Mouse (Mus musculus) spleen, postnatal 4 days (tissue): ENCODE measurements around the gene Krt16.

Experiments used
- DNase-seq, 2 experiments: peaks; one replicate each; pipeline ENCODE4 v3.0.0; 2022; ENCODE audit warnings: low spot score in 2 of 2

The Krt16 gene

DNA sequence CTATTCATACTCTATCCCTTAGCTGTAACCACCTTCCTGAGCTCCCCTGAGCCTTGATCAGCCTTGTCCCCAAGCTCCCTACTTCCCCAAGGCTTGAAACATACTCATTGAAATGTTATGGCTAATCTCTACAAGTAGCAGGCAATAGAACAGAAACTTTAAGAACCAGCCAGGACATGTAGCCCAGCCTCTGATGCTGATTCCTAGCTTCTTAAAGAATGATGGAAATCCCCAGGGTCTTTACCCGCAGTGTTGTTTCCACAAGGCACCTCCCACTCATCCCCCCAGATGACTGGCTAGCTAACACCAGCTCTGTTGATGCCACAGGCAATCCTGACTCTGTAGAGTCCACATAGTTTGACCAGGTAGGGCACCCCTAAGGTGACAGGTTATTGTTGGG, 9.3 kb upstream of the Krt16 start:
- no peak for DNase-seq

DNA sequence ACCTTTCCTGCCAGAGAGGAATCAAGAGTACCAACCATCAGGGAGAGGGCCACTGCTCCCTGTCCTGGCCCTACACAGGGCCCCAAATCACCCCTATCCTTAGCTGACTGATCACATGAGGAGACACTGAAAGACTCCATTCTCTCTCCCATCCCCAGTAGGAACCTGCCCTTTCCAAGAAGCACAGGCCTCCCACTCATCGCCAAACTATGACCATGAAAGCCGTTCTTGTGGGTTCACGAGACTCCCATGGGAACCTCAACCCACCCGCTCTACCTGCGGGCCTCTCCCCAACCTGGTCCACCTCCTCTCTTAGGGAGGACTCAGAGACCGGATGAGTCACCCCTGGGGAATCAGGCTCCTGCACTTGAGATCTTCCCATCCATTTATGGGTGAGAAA, 6.8 kb upstream of the Krt16 start:
- DNase-seq, result no peak

DNA sequence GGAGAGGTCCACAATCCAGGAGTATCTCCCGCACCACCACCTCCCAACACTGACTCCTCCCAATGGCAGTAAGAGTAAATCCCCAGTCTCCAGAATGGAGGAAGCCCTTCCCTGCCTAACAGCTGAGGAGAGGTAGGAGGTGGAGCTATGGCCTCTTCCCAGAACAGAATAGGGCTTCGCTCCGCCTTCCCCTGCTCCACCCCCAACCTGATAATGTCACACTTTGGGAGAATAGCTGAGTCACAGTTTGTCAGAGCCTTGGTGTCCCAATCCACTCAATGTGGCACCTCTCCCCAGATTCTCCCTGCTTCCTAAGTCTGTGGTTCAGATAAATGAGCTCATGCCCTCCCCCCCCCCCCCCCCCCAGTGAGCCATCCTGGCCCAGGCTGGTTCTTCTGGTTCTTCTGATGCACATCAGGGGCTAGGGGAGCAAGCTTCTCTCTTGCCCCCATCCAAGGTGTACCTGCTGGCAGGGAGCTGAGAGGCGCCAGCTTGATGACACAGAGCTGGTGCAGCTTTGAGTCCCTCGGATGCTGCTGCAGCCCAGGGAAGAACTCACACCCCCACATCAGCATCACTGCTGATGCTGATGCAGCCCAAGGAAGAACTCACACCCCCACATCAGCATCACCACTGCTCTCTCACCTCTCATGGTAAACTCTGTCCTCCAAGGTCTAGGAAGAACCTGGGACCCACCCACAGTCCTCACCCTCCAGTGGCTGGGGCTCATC, 5.8 kb upstream of the Krt16 start:
- no peak for DNase-seq

DNA sequence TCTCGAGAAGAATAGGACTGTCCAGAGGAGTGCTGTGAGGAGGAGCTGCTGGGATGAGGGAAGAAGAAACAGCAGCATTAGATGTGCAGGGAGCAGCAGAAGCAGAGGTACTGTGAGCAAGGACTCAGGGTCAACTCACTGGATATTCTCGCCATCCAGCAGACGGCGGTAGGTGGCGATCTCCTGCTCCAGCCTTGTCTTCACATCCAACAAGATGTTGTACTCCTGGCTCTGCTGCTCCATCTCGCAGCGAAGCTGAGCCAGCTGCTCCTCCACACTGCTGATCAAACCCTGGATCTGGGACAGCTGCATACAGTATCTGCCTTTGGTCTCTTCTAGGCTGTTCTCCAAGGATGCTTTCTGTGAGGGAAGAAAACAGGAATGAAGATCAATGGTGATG, 2.2 kb downstream of the Krt16 start:
- DNase-seq, result peak in 1 of 2 experiments; percentile 52

- peak in 1 of 2 experiments; percentile 2 for DNase-seq
These were observed 8.4 kb downstream of the Krt16 start for GRCm38 (mm10) chr11:100240272-100240671.

DNA sequence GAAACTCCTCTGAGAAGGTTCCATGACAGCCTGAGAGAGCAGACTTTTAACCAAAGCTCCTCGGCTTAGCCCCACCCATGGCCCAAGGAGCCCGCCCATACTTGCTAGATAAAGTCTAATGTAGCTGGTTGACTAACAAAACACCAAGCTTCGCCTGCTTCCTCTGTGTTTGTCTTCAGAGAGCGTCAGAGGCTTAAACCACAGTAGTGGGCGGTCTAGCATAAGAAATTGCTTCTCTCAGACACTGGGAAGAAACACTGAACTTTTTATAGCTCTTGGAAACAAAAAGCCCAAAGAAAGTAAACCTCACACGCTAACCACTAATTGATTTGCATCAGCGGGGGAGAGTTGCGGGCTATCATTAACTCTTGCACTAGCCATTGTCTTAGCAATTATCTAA, 27.0 kb downstream of the Krt16 start:
- DNase-seq, result no peak

GRCm38 (mm10) chr11:100219304-100219703, 29.4 kb downstream of the Krt16 start:
- DNase-seq, result no peak

DNA sequence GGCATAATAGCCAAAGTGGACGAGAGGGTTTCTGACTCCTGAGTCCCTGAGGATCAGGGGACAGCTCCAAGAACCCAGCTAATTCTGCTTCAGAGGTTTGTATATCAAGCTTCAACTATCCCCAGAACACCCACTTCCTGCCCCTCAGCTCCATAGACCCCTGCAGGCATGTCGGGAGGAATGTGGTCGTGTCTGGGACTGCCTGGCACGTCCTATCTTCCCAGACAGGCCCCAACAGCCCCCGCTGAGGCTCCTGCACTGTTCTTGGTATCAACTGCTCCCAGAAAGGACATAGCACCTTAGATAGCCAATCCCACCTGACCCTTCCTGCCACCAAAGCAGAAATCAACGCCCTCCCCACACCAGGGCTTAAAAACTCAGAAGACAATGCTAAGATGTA, 40.2 kb downstream of the Krt16 start:
- DNase-seq, result no peak

DNA sequence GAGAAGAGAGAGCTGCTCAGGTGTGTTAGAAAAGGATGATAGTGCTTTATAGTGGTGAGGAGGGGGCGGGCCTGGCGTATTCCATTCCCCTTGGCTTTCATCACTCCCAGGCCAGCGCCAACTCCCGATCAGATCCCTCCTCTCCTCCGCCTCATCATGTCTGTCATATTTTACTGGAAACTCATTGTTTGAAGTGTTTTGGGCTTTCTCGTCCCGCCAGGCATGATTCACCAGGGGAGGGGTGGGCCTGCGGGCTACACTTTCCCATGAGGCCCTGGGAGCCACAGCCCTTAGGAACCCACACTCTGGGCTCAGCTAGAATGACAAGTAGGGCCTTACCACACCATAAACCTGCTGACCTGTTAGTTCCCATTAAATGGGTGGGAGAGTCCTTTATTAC, 41.2 kb downstream of the Krt16 start, which contains the start of gene Krt14:
Gene Krt14, minus strand, starts transcription at position 51 of the 400 bp plus-strand sequence.
- no peak for DNase-seq

- DNase-seq, result no peak
These were observed 45.3 kb downstream of the Krt16 start for GRCm38 (mm10) chr11:100203448-100203847.

GRCm38 (mm10) chr11:100202906-100203305, 45.8 kb downstream of the Krt16 start:
- DNase-seq, result no peak

DNA sequence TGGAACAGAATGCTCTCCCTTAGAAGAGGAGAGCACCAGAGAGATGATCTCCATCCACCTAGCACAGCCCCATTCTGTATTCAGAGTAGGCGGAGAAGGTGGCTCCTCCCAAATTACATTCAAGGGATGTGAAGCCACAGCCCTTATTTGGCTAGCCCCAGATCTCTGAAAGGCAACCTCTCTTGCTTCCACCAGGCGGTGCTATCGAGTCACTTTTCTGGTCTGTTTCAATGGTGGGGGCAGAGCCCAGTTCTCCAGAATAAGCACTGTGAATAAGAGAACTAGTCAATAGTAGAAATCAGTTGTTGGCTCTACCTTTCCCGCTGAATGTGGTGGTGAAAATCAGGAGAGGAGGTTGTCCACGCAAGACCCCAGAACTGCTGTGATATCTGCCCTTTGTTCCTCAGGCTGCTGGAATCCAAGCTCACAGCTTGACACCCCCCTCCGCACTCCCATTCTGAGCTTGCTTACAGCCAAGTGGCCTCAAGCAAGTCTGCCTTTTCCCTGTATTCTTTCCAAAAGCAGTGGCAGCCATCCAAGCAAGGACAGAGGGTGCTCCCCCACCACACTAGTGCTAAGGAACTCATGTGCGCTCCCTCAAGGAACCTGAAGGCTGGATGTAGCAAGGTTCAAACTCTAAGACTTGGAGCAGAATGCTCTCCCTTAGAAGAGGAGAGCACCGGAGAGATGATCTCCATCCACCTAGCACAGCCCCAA, 48.4 kb downstream of the Krt16 start:
- no peak for DNase-seq

DNA sequence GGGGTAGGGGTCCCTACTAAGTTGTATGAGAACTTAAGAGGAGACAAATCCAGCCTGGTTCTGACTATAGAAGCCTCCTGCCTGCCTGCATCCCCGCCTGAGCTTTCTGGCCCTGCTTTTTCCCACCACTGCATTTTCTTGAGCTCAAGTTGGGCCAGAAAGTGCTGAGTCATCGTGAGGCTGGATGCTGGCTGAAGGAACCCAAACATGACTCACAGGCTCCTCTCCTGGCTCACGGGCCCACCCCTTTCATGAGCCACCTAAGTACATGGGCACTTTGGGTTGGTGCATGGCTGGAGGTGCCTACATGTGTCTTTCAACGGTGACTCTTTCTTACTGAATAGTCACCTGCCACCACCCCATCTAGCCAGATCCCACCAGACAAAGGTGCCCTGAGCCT, 50.0 kb downstream of the Krt16 start:
- DNase-seq, result no peak
